Mouse (Mus musculus) neutrophil, adult 5-6 weeks (primary cell): ENCODE measurements around the gene Vmn1r212. TPM values are rescaled to one million over a fixed set of nuclear protein-coding genes. Genes with fewer than 3 reads are reported as not detected.
"Not testable (repeated sequence)": the region's sequence is repeated elsewhere in the genome, so short reads cannot be mapped to it uniquely, and the experiment has no call there.

Source experiments
- ATAC-seq: fragments of 151-379, 151-347 bp; 2 replicates; pipeline ENCODE4 v1.8.0; 2017; ENCODE audit warnings: mild to moderate bottlenecking, moderate TSS enrichment; ENCODE audit not compliant: insufficient number of reproducible peaks, poor library complexity, low FRiP score, severe bottlenecking; ENCODE audit errors: extremely low read depth
- total RNA-seq: library from RNA; stranded (forward); fragments of 200-1000 nt; gene quantifications from 2 replicates; pipeline ENCODE4 v1.2.3, GENCODE M21; 2017

The Vmn1r212 gene
- total RNA-seq, result not detected in 2 replicates

GRCm38 (mm10) chr13:22884105-22884504 is at the start of gene Vmn1r212:
Vmn1r212 (minus strand) TSS chr13:22884205.
- no peak for ATAC-seq

GRCm38 (mm10) chr13:22879257-22879656 is 4.7 kb downstream of the Vmn1r212 start:
- ATAC-seq, result no peak

GRCm38 (mm10) chr13:22857461-22857860 is 26.5 kb downstream of the Vmn1r212 start, which contains the start of gene Vmn1r211:
Vmn1r211 (minus strand) TSS chr13:22857561.
- no peak for ATAC-seq

- no peak for ATAC-seq
Measured at GRCm38 (mm10) chr13:22854760-22855159, 29.2 kb downstream of the Vmn1r212 start.

GRCm38 (mm10) chr13:22846798-22847197 is 37.2 kb downstream of the Vmn1r212 start:
- no peak for ATAC-seq

- ATAC-seq, result not testable (repeated sequence)
Measured at GRCm38 (mm10) chr13:22844304-22844703, 39.7 kb downstream of the Vmn1r212 start.

Other genes with a start within 250 kb of the Vmn1r212 start
- 0.12 TPM in 1 of 2 replicates, not detected in the other for gene Vmn1r207-ps, start 154.6 kb downstream of the Vmn1r212 start, total RNA-seq
- 0.12 TPM in 1 of 2 replicates, not detected in the other for gene Vmn1r208, start 106.8 kb downstream of the Vmn1r212 start, total RNA-seq
- gene Vmn1r209, start 74.5 kb downstream of the Vmn1r212 start, total RNA-seq, result not detected in 2 replicates
- gene Vmn1r210, start 52.9 kb downstream of the Vmn1r212 start, total RNA-seq, result not detected in 2 replicates
- gene Vmn1r211, start 26.6 kb downstream of the Vmn1r212 start, total RNA-seq, result not detected in 2 replicates
- 0.25 TPM in 1 of 2 replicates, not detected in the other for gene Vmn1r213, start 123.5 kb upstream of the Vmn1r212 start, total RNA-seq
- gene Vmn1r214, start 146.2 kb upstream of the Vmn1r212 start, total RNA-seq, result not detected in 2 replicates
- not detected in 2 replicates for gene Vmn1r215, start 183.8 kb upstream of the Vmn1r212 start, total RNA-seq
- not detected in 2 replicates for gene Vmn1r217, start 234.0 kb upstream of the Vmn1r212 start, total RNA-seq
- gene Vmn1r218, start 248.9 kb upstream of the Vmn1r212 start, total RNA-seq, result not detected in 2 replicates